Mouse (Mus musculus): Measurements from ENCODE around the gene Insl5.

DNA sequence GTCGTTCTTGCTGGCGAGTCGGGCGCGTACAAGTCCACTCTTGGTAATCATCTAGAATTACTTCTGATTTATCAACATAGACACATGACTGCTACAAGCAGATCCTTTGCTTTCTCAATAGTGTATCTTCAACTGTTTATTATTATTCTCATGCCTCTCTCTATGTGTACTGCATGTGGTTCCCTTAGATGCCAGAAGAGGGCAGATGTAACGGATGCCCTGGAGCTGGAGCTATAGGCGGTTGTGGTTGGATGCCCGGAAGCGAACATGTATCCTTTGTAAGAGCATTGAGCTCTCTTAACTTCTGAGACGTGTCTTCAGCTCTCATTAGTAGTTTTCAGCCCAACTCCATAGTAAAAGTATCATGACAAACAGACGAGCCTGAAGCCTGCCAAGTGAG is 16.4 kb upstream of the Insl5 start:
- TF ChIP-seq CTCF (IDR thresholded peaks at IDR 0.05; ENCODE audit: borderline replicate concordance, insufficient read depth, low read depth, low read length): no peak
- TF ChIP-seq POLR2A (IDR thresholded peaks at IDR 0.05; ENCODE audit: borderline replicate concordance, insufficient read depth, low read length): no peak

Data from cerebellum, adult 2 months (tissue).